Mouse (Mus musculus) embryo, embryonic 10.5 days (tissue): Measurements from ENCODE around the gene Pou3f3.

Experiments
- DNase-seq: peaks from one replicate; pipeline ENCODE4 v3.0.0-alpha.2; 2015; ENCODE audit warnings: low spot score

The Pou3f3 gene

DNA sequence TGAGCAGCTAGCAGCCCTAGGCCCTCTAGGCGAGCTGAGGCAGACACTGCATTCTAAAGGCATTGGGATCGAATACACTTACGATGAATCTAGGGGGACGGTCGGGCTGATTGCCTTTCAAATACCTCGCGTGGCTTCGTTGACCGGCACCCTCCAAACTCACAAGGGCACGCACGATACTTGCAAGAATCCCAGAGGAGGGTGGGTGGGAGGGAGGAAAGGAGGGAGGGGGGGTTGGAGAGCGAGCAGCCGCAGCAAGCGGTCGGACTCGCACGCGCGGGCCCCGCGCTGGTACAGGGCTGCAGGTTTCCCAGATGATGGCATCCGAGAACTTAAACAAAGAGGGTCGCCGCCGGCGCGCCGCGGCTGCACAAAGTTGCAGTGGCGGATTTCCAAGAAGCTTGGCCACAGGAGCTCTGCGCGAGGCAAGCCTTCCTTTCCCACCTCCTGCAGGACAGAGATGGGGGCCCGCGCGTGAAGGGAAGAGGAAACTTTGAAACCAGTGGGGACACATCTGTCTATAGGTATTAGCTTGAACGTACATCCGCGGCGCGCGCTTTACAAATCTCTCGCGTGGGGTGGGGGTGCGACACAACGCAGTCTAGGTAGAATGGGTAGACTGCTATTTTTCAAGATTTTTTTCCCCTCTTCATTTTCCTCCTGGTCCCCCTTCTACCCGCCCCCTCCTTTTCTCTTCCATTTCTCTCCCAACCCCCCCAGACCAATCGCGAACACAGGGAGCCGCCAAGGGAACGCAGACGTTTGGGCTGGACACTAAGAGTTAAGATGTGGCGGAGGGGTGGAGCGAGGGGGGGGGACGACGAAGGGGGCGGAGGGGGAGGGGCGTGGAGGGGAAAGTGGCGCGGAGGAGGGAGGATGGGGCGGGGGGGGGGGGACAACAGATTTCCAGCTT is 647 bp upstream of the Pou3f3 start:
- DNase-seq, result peak; percentile 74

DNA sequence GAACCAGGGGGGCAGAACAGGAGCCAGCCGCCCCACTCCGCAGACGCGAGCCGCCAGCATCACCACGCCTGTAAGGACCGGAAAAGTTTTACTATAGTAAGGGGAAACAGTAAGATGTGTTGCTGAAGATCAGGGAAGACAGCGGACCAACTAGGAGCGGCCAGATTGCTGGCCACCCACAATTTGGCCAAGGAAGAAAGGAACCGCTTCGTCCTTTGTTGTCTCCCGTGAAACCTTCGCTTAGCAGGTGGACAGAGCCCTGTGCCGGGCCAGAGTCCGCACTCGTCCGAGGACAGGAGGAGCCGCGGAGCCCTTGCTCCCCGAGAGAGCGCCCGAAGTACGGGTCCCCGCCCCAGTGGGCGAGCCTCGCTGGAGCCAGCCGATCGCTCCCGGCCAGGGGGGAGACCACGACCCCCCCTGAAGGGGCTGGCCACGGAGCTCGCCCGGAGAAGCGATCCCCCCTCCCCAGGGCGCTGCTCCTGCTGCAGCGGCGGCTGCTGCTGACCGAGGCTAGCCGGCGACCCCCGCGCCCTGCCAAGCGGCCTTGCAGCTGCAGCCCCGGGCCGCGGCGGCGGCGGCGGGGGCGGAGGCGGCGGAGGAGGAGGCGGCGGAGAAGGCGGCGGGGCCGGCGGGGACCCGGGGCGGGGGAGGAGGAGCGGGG is 933 bp downstream of the Pou3f3 start:
- DNase-seq, result peak; percentile 63

DNA sequence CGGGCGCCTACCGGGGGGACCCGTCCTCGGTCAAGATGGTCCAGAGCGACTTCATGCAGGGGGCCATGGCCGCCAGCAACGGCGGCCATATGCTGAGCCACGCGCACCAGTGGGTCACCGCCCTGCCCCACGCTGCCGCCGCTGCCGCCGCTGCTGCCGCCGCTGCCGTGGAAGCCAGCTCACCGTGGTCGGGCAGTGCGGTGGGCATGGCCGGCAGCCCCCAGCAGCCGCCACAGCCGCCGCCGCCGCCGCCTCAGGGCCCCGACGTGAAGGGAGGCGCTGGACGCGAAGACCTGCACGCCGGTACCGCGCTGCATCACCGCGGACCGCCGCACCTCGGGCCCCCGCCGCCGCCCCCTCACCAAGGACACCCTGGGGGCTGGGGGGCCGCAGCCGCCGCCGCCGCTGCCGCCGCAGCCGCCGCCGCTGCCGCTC is 1.8 kb downstream of the Pou3f3 start:
- peak; percentile 26 for DNase-seq

- DNase-seq, result peak; percentile 65
Measured at GRCm38 (mm10) chr1:42697756-42698583, 2.4 kb downstream of the Pou3f3 start.

DNA sequence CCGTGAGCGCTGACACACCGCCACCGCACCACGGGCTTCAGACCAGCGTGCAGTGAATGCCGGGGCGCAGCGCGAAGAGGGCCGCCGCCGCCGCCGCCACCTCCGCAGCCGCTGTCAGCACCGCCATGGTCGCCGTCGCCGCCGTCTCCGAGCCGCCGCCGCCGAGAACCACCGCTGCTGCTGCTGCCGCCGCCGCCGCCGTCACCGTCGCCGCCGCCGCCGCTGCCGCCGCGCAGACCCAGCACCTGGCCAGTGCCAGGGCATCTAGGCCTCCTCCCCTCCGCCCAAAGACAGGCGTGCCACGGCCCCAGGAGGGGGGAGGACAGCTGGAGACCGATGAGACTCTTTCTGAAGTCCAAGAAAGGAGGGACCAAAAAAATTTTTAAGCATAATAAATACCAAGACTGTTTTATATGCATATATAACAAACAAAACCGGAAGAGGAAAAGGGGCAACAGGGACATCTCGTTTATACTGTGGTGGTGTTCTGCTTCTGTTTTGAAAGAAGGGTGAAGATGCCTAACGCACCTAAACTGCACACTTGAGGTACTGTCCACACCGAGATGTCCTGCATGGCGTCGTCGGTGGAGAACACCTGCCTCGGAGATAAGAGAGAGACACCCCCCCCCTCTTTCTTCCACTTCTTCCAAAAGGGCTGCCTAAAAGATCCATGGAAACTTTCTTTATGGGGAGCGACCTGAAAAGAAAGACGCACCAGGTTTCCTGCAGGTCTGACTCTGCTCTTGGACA is 3.2 kb downstream of the Pou3f3 start:
- peak; percentile 39 for DNase-seq

- DNase-seq, result peak; percentile 58
Measured at GRCm38 (mm10) chr1:42699471-42699871, 3.9 kb downstream of the Pou3f3 start.

GRCm38 (mm10) chr1:42700171-42700570 is 4.6 kb downstream of the Pou3f3 start:
- peak; percentile 45 for DNase-seq

DNA sequence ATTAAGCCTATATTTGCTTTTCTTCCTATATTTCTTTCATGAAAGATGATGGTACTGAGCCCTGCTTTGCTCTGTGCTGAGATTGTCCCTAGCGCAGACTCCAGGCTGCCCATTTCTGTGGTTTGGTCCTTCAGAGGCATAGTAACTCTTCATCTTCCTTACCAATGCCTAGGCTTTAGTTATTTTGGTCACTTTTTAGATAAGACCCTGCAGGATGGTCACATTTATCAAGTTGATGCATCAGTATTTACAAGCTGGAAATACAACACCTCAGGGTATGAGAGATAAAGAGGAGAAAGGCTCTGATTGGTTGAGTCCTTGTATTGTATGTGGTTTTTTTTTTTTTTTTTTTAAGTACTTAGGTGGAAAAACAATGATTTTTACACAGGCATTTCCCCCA is 5.2 kb downstream of the Pou3f3 start:
- peak; percentile 49 for DNase-seq

- peak; percentile 40 for DNase-seq
Measured at GRCm38 (mm10) chr1:42701833-42702611, 6.5 kb downstream of the Pou3f3 start.

DNA sequence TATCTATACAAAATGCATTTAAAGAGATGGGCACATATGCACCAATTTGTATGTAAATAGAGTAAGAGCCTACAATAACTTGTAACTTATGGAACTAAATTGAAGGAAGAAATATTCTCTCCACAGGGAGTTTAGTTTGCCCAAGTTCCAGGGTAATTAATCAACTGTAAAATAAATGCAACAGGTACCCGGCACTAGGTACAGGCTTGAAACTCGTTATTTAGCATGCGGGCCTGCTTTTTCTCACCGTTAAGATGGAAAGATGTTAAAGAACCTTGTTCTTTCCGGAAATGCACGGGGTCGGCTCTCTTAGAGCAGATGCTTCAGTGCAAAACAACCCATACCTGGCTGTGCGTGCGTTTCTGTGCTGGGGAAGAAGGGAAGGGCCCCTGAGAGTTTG is 7.4 kb downstream of the Pou3f3 start:
- DNase-seq, result peak; percentile 40

GRCm38 (mm10) chr1:42703424-42703823 is 7.9 kb downstream of the Pou3f3 start:
- DNase-seq, result peak; percentile 73

GRCm38 (mm10) chr1:42703851-42704613 is 8.5 kb downstream of the Pou3f3 start:
- peak; percentile 80 for DNase-seq

GRCm38 (mm10) chr1:42704981-42705810 is 9.6 kb downstream of the Pou3f3 start:
- peak; percentile 62 for DNase-seq

DNA sequence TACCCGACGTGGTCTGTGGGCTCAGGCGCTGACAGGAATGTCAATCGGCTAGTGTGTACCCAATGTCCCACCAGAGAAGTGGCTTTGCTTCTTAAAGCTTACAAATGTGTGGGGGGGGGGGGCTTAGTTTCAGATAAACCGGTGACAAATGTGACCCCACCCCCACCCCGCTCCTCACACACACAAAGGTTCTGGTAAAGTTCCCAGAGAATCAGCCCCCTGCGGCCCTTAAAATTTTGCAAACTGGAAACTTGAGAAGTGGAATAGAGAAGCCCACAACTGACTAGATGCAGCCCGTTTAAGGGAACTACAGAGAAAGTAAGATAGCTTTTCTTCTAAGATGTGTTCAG is 10.2 kb downstream of the Pou3f3 start:
- DNase-seq, result no peak

DNA sequence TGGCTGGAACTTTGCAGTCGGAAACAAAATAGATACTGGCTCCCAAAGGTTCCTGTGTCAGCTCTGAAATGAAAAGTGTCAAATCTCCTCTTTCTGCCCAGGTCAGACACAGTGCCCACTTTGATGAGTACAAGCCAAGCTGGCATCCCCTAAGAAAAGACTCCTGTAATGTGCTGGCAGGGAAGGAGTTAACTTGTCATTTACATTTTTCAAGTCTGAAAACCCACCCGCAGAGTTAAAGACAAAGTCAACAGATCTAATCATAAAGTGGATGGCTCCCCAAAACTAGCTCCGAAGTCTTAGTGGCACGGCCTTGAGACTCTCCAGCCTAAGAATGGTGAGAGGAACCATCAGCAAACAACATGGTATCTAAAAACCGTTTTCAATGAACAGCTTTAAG is 11.6 kb downstream of the Pou3f3 start:
- peak; percentile 32 for DNase-seq

GRCm38 (mm10) chr1:42707611-42708130 is 12.1 kb downstream of the Pou3f3 start:
- DNase-seq, result peak; percentile 18

DNA sequence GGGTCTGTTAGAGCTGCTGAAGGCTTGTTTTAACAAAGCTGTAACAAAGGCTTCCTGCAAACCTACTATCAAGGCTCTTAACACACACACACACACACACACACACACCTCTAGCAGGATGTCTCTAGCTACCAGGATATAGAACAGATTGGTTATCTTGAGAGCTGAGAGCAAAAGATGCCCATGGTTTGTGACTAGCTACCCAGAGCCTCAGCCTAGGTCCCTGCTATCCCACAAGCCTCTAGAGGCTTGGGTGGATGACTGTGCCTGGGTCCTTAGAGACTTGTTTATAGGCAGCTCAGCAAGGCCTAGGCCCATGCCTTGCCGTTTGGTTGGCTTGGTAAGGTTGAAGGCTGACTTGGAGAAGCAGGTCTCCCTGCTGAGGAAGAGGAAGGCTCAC is 13.5 kb downstream of the Pou3f3 start:
- peak; percentile 8 for DNase-seq

- peak; percentile 5 for DNase-seq
Measured at GRCm38 (mm10) chr1:42709431-42710160, 14.0 kb downstream of the Pou3f3 start.
